Mouse (Mus musculus) small intestine, adult 2 months (tissue): ENCODE results near the gene Sycp3.

Experiments
- CTCF ChIP-seq: fragments of 200-500 bp; IDR thresholded peaks from 2 replicates; pipeline ENCODE4 v1.5.1; 2012; ENCODE audit warnings: low read depth, mild to moderate bottlenecking, control low read depth, inconsistent platforms, low read length, moderate library complexity, mixed read lengths; ENCODE audit not compliant: insufficient replicate concordance, insufficient read length; ENCODE audit errors: extremely low read depth
- POLR2A ChIP-seq: fragments of 200-500 bp; IDR thresholded peaks from 2 replicates; pipeline ENCODE4 v1.6.1; 2012; ENCODE audit warnings: low read depth, mild to moderate bottlenecking, control low read depth, inconsistent platforms, low read length, moderate library complexity

DNA sequence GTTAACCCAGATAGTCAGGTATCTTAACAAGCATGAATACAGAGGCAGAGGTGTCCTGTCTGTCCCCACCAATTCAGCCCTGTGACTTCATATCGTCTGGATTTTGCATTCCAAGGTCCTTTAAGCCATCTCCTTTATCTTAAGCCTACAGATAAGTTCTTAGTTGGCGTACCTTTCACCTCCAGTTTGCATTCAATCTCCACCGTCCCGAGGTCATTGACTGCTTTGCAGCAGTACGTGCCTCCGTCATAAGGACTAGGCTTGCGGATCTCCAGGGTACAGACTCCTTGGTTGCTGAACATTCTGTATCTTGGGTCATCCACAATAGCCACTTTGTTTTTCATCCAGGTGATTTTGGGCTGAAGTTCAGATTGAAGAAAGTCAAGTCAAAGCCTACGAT is 63.4 kb downstream of the Sycp3 start:
- TF ChIP-seq CTCF (no peak), POLR2A (no peak)
